Mouse (Mus musculus) monocyte, adult 5-6 weeks (primary cell): Measurements from ENCODE around the gene Frmd4a. TPM values are rescaled to one million over a fixed set of nuclear protein-coding genes. Genes with fewer than 3 reads are reported as not detected.

ENCODE experiments used
- ATAC-seq: fragments of 153-309, 156-312 bp; replicated peaks from 2 replicates; pipeline ENCODE4 v1.8.0; 2017; ENCODE audit warnings: mild to moderate bottlenecking; ENCODE audit not compliant: low TSS enrichment, insufficient number of reproducible peaks, severe bottlenecking, poor library complexity, low FRiP score
- total RNA-seq: library from RNA; stranded (forward); fragments of 200-1000, 200-491, 200-594 nt; gene quantifications from 3 replicates; pipeline ENCODE4 v1.2.3, GENCODE M21; 2017

Frmd4a gene
- total RNA-seq, 1 experiment from 2014 or later, result 4.6 TPM

- ATAC-seq, result no peak
Measured at GRCm38 (mm10) chr2:4635804-4636203, 618.3 kb downstream of the Frmd4a start.

- ATAC-seq, result no peak
Measured at GRCm38 (mm10) chr2:4636656-4637055, 619.1 kb downstream of the Frmd4a start.

GRCm38 (mm10) chr2:4638189-4638588 is 620.7 kb downstream of the Frmd4a start:
- ATAC-seq, result no peak

GRCm38 (mm10) chr2:4645066-4645465 is 627.5 kb downstream of the Frmd4a start:
- ATAC-seq, result no peak

GRCm38 (mm10) chr2:4648094-4648493 is 630.6 kb downstream of the Frmd4a start:
- ATAC-seq, result no peak

- ATAC-seq, result no peak
Measured at GRCm38 (mm10) chr2:4649646-4650045, 632.1 kb downstream of the Frmd4a start.

GRCm38 (mm10) chr2:4651500-4652285 is 634.2 kb downstream of the Frmd4a start, which contains the start of gene Prpf18:
Prpf18 (minus strand) TSS chr2:4652113.
- peak; percentile 96 for ATAC-seq

GRCm38 (mm10) chr2:4660677-4661076 is 643.2 kb downstream of the Frmd4a start:
- no peak for ATAC-seq
